Mouse (Mus musculus) midbrain, embryonic 12.5 days (tissue): Measurements from ENCODE around the gene Cutc. TPM values are rescaled to one million over a fixed set of nuclear protein-coding genes. Genes with fewer than 3 reads are reported as not detected.

ENCODE experiments used
- ATAC-seq: fragments of 200-750 bp; cut with Nextera tagmentation; 2 replicates; pipeline ENCODE4 v1.8.0; 2017; ENCODE audit warnings: low read depth, moderate TSS enrichment, moderate library complexity; ENCODE audit not compliant: low FRiP score
- H3K27ac ChIP-seq: fragments of 300-500 bp; sonication (generic); replicated peaks from 2 replicates; pipeline ENCODE4 v1.5.1; 2016; ENCODE audit warnings: mild to moderate bottlenecking
- H3K27me3 ChIP-seq: fragments of 300-500 bp; sonication (generic); 2 replicates; pipeline ENCODE4 v1.6.1; 2016; ENCODE audit warnings: mild to moderate bottlenecking
- H3K36me3 ChIP-seq: fragments of 300-500 bp; sonication (generic); 2 replicates; pipeline ENCODE4 v1.6.1; 2016
- H3K4me1 ChIP-seq: fragments of 300-500 bp; sonication (generic); 2 replicates; pipeline ENCODE4 v1.6.1; 2016
- H3K4me2 ChIP-seq: fragments of 300-500 bp; sonication (generic); replicated peaks from 2 replicates; pipeline ENCODE4 v1.6.1; 2016; ENCODE audit warnings: mild to moderate bottlenecking, moderate library complexity
- H3K4me3 ChIP-seq: fragments of 300-500 bp; sonication (generic); 2 replicates; pipeline ENCODE4 v1.5.1; 2016; ENCODE audit warnings: mild to moderate bottlenecking
- H3K9ac ChIP-seq: fragments of 300-500 bp; sonication (generic); replicated peaks from 2 replicates; pipeline ENCODE4 v1.6.1; 2016; ENCODE audit warnings: mild to moderate bottlenecking, moderate library complexity
- H3K9me3 ChIP-seq: fragments of 300-500 bp; sonication (generic); 2 replicates; pipeline ENCODE4 v1.6.1; 2016; ENCODE audit warnings: mild to moderate bottlenecking
- WGBS: fragments of 180-500 bp; shearing (Covaris S2); methylation state at CpG from one replicate; pipeline ENCODE4 v1.1.7; 2016; 5-methylcytosine and 5-hydroxymethylcytosine counted together
- polyA plus RNA-seq: library from polyadenylated mRNA; unstranded; fragments of >200 nt; fragmentation: Nextera tagmentation; extraction: Ambion mirVana; gene quantifications from 2 replicates; pipeline ENCODE4 v1.2.1, GENCODE M21; 2016

Gene Cutc
- polyA plus RNA-seq, 1 experiment from 2014 or later = 11.2 TPM

DNA sequence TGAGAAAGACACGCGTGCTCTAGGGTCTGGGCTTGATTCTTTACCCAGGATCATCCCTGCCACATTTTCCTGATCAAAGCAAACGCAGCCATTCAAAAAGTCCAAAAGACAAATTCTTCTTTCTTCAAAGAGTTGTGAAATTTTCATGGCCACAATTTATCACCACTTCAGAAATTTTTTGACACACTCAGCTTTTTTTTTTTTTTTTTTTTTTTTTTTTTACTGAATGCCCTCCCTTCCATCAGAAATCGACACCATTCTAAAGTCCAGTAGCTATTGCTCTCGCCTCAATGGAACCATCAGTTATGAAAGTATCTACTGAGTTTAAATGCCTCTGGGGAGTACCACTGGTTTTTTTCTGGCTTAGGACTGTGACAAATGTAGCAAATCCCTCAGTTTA, 27.6 kb downstream of the Cutc start:
- Histone ChIP-seq H3K27ac (no peak overlapping the region), H3K4me3 (no peak overlapping the region), H3K36me3 (no peaks in the 10 kb centered on the region), H3K4me2 (no peak overlapping the region), H3K9ac (no peak overlapping the region), H3K27me3 (no peaks in the 10 kb centered on the region), H3K9me3 (no peaks in the 10 kb centered on the region), H3K4me1 (no peaks in the 10 kb centered on the region)
- 92% methylated on average over 5 of the region's 5 CpGs for WGBS
- no peak for ATAC-seq

DNA sequence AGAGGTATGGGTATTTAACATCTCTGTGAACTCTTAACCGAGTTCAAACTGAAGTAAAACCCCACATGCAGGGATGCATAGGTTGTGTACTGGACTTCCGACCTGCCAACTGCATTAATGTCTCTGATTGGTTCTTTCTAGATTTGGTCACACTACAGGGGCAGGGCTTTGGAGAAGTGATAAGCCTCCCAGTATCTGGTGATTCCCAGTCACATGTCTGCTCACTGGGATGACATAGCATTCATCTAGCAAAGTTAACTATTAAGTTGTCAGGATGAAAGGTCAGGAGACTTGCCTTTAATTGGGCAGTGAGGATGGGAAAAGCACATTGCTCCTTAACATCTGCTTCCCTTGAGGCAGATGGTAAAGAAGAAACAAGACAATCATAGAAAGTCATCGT, 29.2 kb downstream of the Cutc start, which contains the start of gene Abcc2:
TSS of gene Abcc2 (plus strand) at position 213 of the 400 bp plus-strand sequence.
- WGBS = 78% methylated on average over 3 of the region's 3 CpGs
- Histone ChIP-seq H3K9ac (no peak within 1 kb of the TSS), H3K36me3 (no peaks in the 10 kb centered on the region), H3K4me3 (no peak within 1 kb of the TSS), H3K27ac (no peak within 1 kb of the TSS), H3K27me3 (no peaks in the 10 kb centered on the region), H3K4me1 (no peaks in the 10 kb centered on the region), H3K4me2 (no peak within 1 kb of the TSS), H3K9me3 (no peaks in the 10 kb centered on the region)
- ATAC-seq = no peak

DNA sequence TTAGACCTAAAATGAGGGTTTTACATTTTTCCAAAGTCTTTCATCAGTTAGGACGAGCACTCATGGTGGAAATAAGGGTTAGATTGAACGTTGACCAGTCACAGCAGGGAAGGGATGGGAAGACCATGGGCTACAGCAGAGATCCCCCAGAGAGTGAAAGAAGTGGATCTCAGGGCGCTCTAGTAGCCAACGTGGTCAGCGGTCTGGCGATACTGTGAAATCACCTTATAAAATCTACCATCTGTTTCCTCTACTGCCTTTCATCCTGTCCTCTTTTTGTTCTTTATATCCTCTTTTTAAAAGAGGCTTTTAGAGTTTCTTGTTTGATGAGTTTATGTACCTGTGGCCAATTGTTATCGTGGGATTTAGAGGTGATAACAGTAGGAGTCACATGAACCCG, 32.0 kb downstream of the Cutc start:
- Histone ChIP-seq H3K9ac (no peak overlapping the region), H3K9me3 (no peaks in the 10 kb centered on the region), H3K4me2 (no peak overlapping the region), H3K27ac (no peak overlapping the region), H3K36me3 (no peaks in the 10 kb centered on the region), H3K27me3 (no peaks in the 10 kb centered on the region), H3K4me1 (no peaks in the 10 kb centered on the region), H3K4me3 (no peak overlapping the region)
- ATAC-seq = no peak
- WGBS = 77% methylated on average over 8 of the region's 8 CpGs

DNA sequence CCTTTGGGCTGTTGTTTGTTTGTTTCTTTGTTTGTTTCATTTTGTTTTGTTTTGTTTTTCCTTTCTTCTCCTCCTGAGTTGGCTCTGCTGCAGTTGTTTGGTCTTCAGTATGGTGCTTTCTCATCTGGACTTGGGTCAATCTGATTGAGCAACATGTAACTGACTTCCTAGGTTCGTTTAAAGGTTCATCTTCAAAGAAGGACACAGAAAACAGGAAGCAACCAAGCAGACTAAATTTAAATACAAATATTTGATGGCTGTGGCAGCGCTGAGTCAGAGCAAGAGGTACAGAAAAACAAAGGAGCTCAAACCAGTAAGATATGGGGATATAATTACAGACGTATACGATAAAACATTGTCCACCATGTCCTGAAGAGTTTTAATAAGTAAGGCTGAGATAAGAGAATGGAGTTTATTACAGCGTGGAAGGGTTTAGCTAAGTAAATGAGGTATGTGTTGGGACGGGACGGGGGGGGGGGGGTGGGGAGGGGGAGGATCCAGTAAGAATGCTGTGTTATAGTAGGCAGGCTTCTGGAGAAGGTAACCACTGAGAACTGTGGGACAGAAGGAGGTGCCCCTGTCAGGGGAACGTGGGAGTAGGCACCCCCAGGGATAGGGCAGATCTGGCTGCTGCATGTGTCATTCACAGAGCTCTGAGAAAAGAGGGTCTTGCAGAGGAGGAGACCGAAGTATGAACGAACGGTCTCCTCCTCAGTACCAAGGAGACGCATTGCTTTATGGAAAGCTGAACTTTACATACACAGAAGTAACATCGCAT, 33.6 kb downstream of the Cutc start:
- Histone ChIP-seq H3K9me3 (no peaks in the 10 kb centered on the region), H3K27ac (no peak overlapping the region), H3K4me1 (no peaks in the 10 kb centered on the region), H3K27me3 (no peaks in the 10 kb centered on the region), H3K9ac (no peak overlapping the region), H3K4me2 (no peak overlapping the region), H3K36me3 (no peaks in the 10 kb centered on the region), H3K4me3 (no peak overlapping the region)
- ATAC-seq = no peak
- WGBS = 87% methylated on average over 13 of the region's 13 CpGs

DNA sequence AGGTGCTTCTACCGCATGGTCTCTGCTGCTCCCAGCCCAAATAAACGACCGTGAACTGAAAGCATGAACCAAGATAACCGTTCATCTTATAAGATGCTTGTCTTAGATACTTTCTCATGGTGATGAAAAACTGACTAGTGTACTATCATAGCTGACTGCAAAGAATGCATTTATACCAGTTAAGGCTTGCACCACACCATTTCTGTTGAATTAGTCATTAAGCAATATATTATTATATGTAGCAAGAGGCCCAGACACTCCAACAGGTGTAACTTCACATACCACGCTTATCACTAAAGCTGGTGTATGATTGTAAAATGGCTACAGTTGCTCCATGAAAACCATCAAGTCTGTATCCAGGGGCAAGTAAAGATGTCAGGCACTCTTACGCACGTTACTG, 37.0 kb downstream of the Cutc start:
- no peak overlapping the region for H3K9ac ChIP-seq
- H3K9me3 ChIP-seq = no peaks in the 10 kb centered on the region
- H3K4me2 ChIP-seq = no peak overlapping the region
- no peak for ATAC-seq
- no peak overlapping the region for H3K4me3 ChIP-seq
- H3K27me3 ChIP-seq = no peaks in the 10 kb centered on the region
- no peak overlapping the region for H3K27ac ChIP-seq
- no peaks in the 10 kb centered on the region for H3K36me3 ChIP-seq
- 94% methylated on average over 7 of the region's 7 CpGs for WGBS
- no peaks in the 10 kb centered on the region for H3K4me1 ChIP-seq

DNA sequence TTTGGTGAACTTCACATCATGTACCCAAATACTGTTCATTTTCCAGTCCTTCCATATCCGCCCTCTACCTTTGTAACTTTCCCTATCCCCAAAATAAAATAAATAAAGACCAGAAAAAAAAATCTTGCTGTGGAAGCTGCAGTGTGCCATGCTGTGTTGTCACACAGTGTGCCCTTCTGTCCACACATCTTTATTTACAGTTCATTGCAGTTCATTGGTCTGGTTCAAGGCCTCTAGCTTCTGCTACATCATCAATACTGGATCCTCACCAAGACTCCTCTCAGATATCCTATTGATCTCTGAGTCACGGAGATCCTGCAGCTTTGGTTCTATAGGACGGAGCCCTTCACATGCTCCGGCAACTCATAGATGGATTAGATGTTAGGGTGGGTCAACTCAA, 39.7 kb downstream of the Cutc start:
- no peak for ATAC-seq
- H3K36me3 ChIP-seq = no peaks in the 10 kb centered on the region
- no peak overlapping the region for H3K9ac ChIP-seq
- no peaks in the 10 kb centered on the region for H3K9me3 ChIP-seq
- H3K27ac ChIP-seq = no peak overlapping the region
- 91% methylated on average over 4 of the region's 4 CpGs for WGBS
- no peak overlapping the region for H3K4me3 ChIP-seq
- no peak overlapping the region for H3K4me2 ChIP-seq
- no peaks in the 10 kb centered on the region for H3K4me1 ChIP-seq
- H3K27me3 ChIP-seq = no peaks in the 10 kb centered on the region

DNA sequence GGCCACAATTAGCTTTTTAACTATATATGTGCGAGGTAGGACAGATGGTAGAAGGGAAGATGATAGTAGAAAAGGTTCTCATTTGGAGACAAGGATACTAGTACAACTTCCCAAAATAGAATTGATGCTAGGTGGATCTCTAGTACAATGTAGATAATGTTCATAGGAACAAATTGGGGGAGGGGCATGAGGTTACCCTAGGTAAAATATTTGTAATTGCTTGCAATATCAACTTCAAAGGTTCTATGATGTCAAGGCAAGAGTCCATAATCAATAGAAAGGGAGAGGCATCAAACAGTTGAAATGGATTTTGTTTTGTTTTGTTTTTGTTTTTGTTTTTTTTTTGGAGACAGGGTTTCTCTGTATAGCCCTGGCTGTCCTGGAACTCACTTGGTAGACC, 41.2 kb downstream of the Cutc start:
- no peak overlapping the region for H3K9ac ChIP-seq
- no peaks in the 10 kb centered on the region for H3K4me1 ChIP-seq
- H3K27ac ChIP-seq = no peak overlapping the region
- no peak overlapping the region for H3K4me2 ChIP-seq
- H3K27me3 ChIP-seq = no peaks in the 10 kb centered on the region
- H3K36me3 ChIP-seq = no peaks in the 10 kb centered on the region
- no peak overlapping the region for H3K4me3 ChIP-seq
- WGBS = 80% methylated on average over 1 of the region's 1 CpGs
- no peaks in the 10 kb centered on the region for H3K9me3 ChIP-seq
- ATAC-seq = no peak

DNA sequence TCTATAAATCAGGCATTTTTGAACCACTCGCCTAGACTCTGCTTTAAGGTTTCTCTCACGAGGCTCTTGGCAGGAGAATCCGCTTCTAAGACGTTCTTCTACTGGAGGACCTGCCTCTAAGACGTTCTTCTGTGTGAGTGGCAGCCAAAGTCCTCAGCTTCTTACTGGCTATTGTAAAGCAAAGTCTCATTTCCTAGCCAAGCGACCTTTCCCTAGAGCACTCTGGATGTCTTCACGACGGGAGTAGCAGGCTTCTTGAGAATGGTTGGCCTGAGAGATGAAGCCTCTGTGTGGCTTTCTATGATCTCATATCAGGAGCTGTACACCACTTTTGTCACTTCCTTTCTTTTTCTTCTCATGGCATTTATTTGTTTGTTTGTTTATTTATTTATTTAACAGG, 42.7 kb downstream of the Cutc start:
- WGBS = 85% methylated on average over 8 of the region's 8 CpGs
- H3K4me3 ChIP-seq = no peak overlapping the region
- no peaks in the 10 kb centered on the region for H3K36me3 ChIP-seq
- no peak for ATAC-seq
- H3K4me1 ChIP-seq = no peaks in the 10 kb centered on the region
- no peak overlapping the region for H3K4me2 ChIP-seq
- H3K27ac ChIP-seq = no peak overlapping the region
- H3K9me3 ChIP-seq = no peaks in the 10 kb centered on the region
- no peak overlapping the region for H3K9ac ChIP-seq
- no peaks in the 10 kb centered on the region for H3K27me3 ChIP-seq

DNA sequence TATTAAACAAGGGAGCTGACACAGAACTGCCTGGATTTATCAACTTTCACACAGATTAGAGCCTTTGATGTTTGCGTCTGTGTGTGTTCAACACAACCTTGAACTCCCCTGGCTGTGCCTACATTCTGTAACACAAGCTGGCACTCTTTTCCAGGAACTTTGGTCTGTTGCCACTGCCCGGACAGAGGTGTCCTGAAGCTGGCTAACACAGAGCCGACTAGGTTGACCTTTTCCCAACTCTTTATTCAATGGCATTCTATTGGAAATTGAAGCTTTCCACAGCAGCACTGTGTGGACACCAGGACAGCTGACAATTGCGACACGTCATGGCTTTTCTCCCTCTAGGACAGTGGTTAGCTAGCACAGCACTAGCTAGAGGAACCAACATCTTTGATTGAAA, 44.4 kb downstream of the Cutc start:
- 79% methylated on average over 5 of the region's 5 CpGs for WGBS
- no peak for ATAC-seq
- no peak overlapping the region for H3K4me2 ChIP-seq
- H3K9me3 ChIP-seq = no peaks in the 10 kb centered on the region
- no peak overlapping the region for H3K9ac ChIP-seq
- H3K27ac ChIP-seq = no peak overlapping the region
- no peaks in the 10 kb centered on the region for H3K4me1 ChIP-seq
- no peak overlapping the region for H3K4me3 ChIP-seq
- no peaks in the 10 kb centered on the region for H3K27me3 ChIP-seq
- no peaks in the 10 kb centered on the region for H3K36me3 ChIP-seq

DNA sequence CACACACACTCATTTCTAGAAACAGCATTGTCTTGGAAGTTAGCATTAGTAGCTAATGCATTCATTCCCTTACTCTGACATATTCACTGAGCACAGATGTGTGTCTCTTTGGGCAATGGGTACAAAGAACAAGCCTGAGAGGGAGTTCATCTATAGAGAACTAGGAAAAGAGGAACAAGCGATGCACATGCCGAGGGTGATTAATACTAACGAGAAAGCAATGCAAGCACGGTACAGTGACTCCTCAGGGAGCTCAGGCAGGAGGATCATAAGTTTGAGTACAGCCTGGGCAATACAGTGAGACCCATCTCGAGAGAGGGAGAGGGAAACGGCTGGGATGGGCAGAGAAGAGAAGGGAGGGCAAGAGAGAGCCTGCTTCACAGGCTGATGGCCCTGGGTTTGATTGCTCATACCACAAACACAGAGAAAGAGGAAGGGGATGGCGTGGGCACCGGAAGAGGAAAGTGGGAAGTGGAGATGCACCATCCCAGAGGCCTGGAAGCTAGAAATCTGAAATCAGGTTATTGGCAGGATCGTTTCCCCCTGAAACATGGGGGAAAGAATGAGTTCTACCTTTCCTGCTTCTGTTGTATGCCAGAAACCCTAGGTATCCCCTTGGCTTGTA, 48.7 kb downstream of the Cutc start:
- Histone ChIP-seq H3K9ac (no peak overlapping the region), H3K9me3 (no peaks in the 10 kb centered on the region), H3K4me3 (no peak overlapping the region), H3K4me1 (no peaks in the 10 kb centered on the region), H3K27me3 (no peaks in the 10 kb centered on the region), H3K4me2 (no peak overlapping the region), H3K36me3 (no peaks in the 10 kb centered on the region), H3K27ac (no peak overlapping the region)
- 85% methylated on average over 9 of the region's 9 CpGs for WGBS
- ATAC-seq = no peak

DNA sequence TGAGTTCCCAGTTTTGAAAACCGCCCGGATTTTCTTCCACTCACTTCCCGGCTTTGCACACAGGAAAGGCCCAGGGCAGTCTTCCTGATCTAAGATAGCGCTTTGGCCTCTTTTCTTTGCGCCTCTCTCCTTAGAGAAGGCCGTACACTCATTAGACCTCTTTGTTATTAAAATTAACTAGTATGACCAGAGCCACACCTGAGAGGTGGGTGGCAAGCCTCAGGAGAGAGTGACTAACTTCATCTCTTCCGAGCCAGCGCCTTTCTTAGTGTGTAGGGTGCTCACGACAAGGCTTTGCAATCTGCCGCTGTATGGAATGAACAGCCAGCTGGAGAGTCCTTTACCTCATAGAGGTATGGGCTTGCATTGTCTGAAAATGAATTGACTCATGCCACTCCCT, 51.1 kb downstream of the Cutc start:
- ATAC-seq = no peak
- 80% methylated on average over 10 of the region's 10 CpGs for WGBS

DNA sequence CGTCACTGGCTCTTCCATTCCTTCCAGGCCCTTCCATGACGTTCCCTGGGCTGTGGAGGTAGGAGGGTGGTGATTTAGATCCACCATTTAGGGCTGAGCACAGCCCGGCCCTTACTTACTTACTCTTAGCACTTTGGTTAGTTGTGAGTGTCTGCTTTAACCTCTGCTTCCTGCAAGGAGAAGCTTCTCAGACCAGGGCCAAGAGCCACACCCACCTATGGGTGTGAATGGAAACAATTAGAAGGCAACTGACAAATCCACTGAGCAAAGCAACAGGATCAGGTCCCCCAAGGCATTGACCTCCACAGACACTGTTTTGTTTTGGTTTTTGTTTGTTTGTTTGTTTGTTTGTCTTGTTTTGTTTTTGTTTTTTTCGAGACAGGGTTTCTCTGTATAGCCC, 56.5 kb downstream of the Cutc start:
- Histone ChIP-seq H3K9me3 (no peaks in the 10 kb centered on the region), H3K4me1 (no peaks in the 10 kb centered on the region), H3K27me3 (no peaks in the 10 kb centered on the region), H3K4me3 (no peak overlapping the region), H3K9ac (no peak overlapping the region), H3K4me2 (no peak overlapping the region), H3K36me3 (no peaks in the 10 kb centered on the region), H3K27ac (no peak overlapping the region)
- 36% methylated on average over 4 of the region's 4 CpGs for WGBS
- no peak for ATAC-seq

More for the DNA sequence above, 51.1 kb downstream of the Cutc start:
- Histone ChIP-seq H3K4me2 (no peak overlapping the region), H3K36me3 (no peaks in the 10 kb centered on the region), H3K4me1 (no peaks in the 10 kb centered on the region), H3K27ac (no peak overlapping the region), H3K9ac (no peak overlapping the region), H3K27me3 (no peaks in the 10 kb centered on the region), H3K9me3 (no peaks in the 10 kb centered on the region), H3K4me3 (no peak overlapping the region)

DNA sequence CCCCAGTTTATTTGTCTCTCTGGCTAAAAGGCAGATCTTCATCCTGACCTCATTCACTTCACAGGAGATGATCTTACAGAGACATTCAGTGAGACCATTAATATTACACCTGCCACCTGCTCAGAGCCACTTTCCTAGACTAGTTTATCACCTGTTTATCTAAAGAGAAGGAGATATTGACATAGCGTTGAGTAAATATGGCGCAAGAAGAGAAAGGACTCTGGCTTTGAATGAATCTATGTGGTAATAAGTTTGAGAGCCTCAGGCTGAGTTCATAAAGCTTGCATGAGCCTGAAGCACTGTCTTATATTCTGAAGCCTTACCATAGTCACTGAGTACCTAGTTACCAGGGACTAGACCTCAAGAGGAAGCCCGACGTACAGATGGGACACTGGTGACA, 58.6 kb downstream of the Cutc start:
- Histone ChIP-seq H3K36me3 (no peaks in the 10 kb centered on the region), H3K9me3 (no peaks in the 10 kb centered on the region), H3K9ac (no peak overlapping the region), H3K27me3 (no peaks in the 10 kb centered on the region), H3K4me3 (no peak overlapping the region), H3K4me1 (no peaks in the 10 kb centered on the region), H3K27ac (no peak overlapping the region), H3K4me2 (no peak overlapping the region)
- ATAC-seq = no peak
- WGBS = 93% methylated on average over 4 of the region's 4 CpGs
